Mouse (Mus musculus) embryo, embryonic 11.5 days (tissue): Measurements from ENCODE around the gene P2rx6.

Experiments
- DNase-seq: peaks from one replicate; pipeline ENCODE4 v3.0.0-alpha.2; 2012; ENCODE audit warnings: low read depth, low spot score

Gene P2rx6

GRCm38 (mm10) chr16:17626269-17626555 is 64.5 kb downstream of the P2rx6 start:
- DNase-seq: no peak
